Mouse (Mus musculus) CH12.LX (cell line): ENCODE results near the gene Irf6. TPM values are rescaled to one million over a fixed set of nuclear protein-coding genes. Genes with fewer than 3 reads are reported as not detected.

ENCODE experiments used
- DNase-seq: peaks from one replicate; pipeline ENCODE4 v3.0.0-alpha.2; 2013; ENCODE audit errors: extremely low read depth
- H3K27ac ChIP-seq: 2 replicates; pipeline ENCODE4 v1.5.1; 2012; ENCODE audit warnings: low read depth, mild to moderate bottlenecking, control low read depth, moderate library complexity; ENCODE audit not compliant: insufficient read depth
- H3K27me3 ChIP-seq: replicated peaks from 2 replicates; pipeline ENCODE3; 2012; ENCODE audit warnings: inconsistent platforms
- H3K36me3 ChIP-seq, 2 experiments: replicated peaks in 1 of 2; 2 replicates each; pipeline versions ENCODE3 to v1.6.1; 2012; ENCODE audit warnings: inconsistent platforms in 1 of 2, low read length in 1 of 2, mild to moderate bottlenecking in 1 of 2, mixed read lengths in 1 of 2, moderate library complexity in 1 of 2; ENCODE audit not compliant: control insufficient read depth in 1 of 2, insufficient read depth in 1 of 2
- H3K4me1 ChIP-seq, 2 experiments: 2 replicates each; pipeline ENCODE4 v1.6.1; 2012; ENCODE audit warnings: inconsistent platforms in 1 of 2, moderate library complexity in 1 of 2; ENCODE audit not compliant: insufficient read depth in 2 of 2, control insufficient read depth in 1 of 2
- H3K4me2 ChIP-seq: 2 replicates; pipeline ENCODE4 v1.6.1; 2012; ENCODE audit warnings: low read depth, mild to moderate bottlenecking, control low read depth; ENCODE audit not compliant: poor library complexity, insufficient read depth, severe bottlenecking
- H3K4me3 ChIP-seq, 3 experiments: fragments of 150-350 bp in 1 of 3; sonication (generic) in 1 of 3; replicated peaks in 1 of 3; 2 replicates each; pipeline versions ENCODE3 to v1.5.1; 2011 to 2012; ENCODE audit warnings: low read depth in 2 of 3, low read length in 2 of 3, mild to moderate bottlenecking in 2 of 3, moderate library complexity in 2 of 3, control low read depth in 1 of 3, improper control_type of control experiment in 1 of 3, inconsistent platforms in 1 of 3, mixed read lengths in 1 of 3; ENCODE audit not compliant: poor library complexity in 1 of 3
- H3K79me2 ChIP-seq: replicated peaks from 2 replicates; pipeline ENCODE4 v1.6.1; 2012; ENCODE audit warnings: mild to moderate bottlenecking, moderate library complexity; ENCODE audit not compliant: control insufficient read depth, poor library complexity, insufficient read depth, severe bottlenecking; ENCODE audit errors: extremely low read depth
- H3K9ac ChIP-seq: 2 replicates; pipeline ENCODE4 v1.6.1; 2012; ENCODE audit warnings: low read depth, mild to moderate bottlenecking, control low read depth, moderate library complexity; ENCODE audit not compliant: insufficient read depth
- H3K9me3 ChIP-seq: replicated peaks from 2 replicates; pipeline ENCODE3; 2012; ENCODE audit warnings: low read length, inconsistent platforms, mixed read lengths
- CHD2 ChIP-seq: IDR thresholded peaks from 2 replicates; pipeline ENCODE4 v1.6.1; 2011; ENCODE audit warnings: low read length, improper control_type of control experiment
- CTCF ChIP-seq, 2 experiments: IDR thresholded peaks in 1 of 2; conservative IDR thresholded peaks in 1 of 2; 2 replicates each; pipeline ENCODE4 v1.5.1; 2011 to 2012; ENCODE audit warnings: low read depth in 2 of 2, low read length in 2 of 2, improper control_type of control experiment in 1 of 2, inconsistent platforms in 1 of 2, mild to moderate bottlenecking in 1 of 2, moderate library complexity in 1 of 2
- E2F4 ChIP-seq: IDR thresholded peaks from 2 replicates; pipeline ENCODE4 v1.6.1; 2011; ENCODE audit warnings: low read depth, low read length, improper control_type of control experiment; ENCODE audit not compliant: insufficient replicate concordance
- ELF1 ChIP-seq: IDR thresholded peaks from 2 replicates; pipeline ENCODE4 v1.6.1; 2014; ENCODE audit warnings: low read depth, mild to moderate bottlenecking, inconsistent platforms, low read length, improper control_type of control experiment
- EP300 ChIP-seq: IDR thresholded peaks from 2 replicates; pipeline ENCODE4 v1.6.1; 2011; ENCODE audit warnings: low read length, improper control_type of control experiment
- HCFC1 ChIP-seq: IDR thresholded peaks from 2 replicates; pipeline ENCODE4 v1.6.1; 2012; ENCODE audit warnings: low read depth, mild to moderate bottlenecking, inconsistent platforms, low read length, improper control_type of control experiment
- IRF4 ChIP-seq: IDR thresholded peaks from 2 replicates; pipeline ENCODE4 v1.6.1; 2014; ENCODE audit warnings: low read depth, mild to moderate bottlenecking, inconsistent platforms, low read length, improper control_type of control experiment
- KAT2A ChIP-seq: IDR thresholded peaks from 2 replicates; pipeline ENCODE4 v1.6.1; 2012; ENCODE audit warnings: low read length, improper control_type of control experiment, inconsistent platforms; ENCODE audit not compliant: insufficient replicate concordance
- MAX ChIP-seq: IDR thresholded peaks from 2 replicates; pipeline ENCODE4 v1.6.1; 2011; ENCODE audit warnings: low read length, improper control_type of control experiment
- MXI1 ChIP-seq: IDR thresholded peaks from 2 replicates; pipeline ENCODE4 v1.6.1; 2011; ENCODE audit warnings: mild to moderate bottlenecking, low read depth, low read length, improper control_type of control experiment
- MYC ChIP-seq: IDR thresholded peaks from 2 replicates; pipeline ENCODE4 v1.6.1; 2011; ENCODE audit warnings: low read depth, mild to moderate bottlenecking, improper control_type of control experiment, low read length
- NELFE ChIP-seq: IDR thresholded peaks from 2 replicates; pipeline ENCODE4 v1.6.1; 2011; ENCODE audit warnings: low read depth, low read length, improper control_type of control experiment
- POLR2A ChIP-seq: IDR thresholded peaks from 2 replicates; pipeline ENCODE4 v1.6.1; 2011; ENCODE audit warnings: low read depth, mild to moderate bottlenecking, improper control_type of control experiment, low read length
- TBP ChIP-seq: conservative IDR thresholded peaks from 2 replicates; pipeline ENCODE4 v1.6.1; 2011; ENCODE audit warnings: low read depth, low read length, improper control_type of control experiment
- TCF12 ChIP-seq: IDR thresholded peaks from 2 replicates; pipeline ENCODE4 v1.6.1; 2014; ENCODE audit warnings: low read depth, mild to moderate bottlenecking, inconsistent platforms, low read length, improper control_type of control experiment
- UBTF ChIP-seq: IDR thresholded peaks from 2 replicates; pipeline ENCODE4 v1.6.1; 2012; ENCODE audit warnings: low read depth, mild to moderate bottlenecking, inconsistent platforms, low read length, improper control_type of control experiment, moderate library complexity
- USF1 ChIP-seq: IDR thresholded peaks from 2 replicates; pipeline ENCODE4 v1.6.1; 2014; ENCODE audit warnings: low read depth, mild to moderate bottlenecking, inconsistent platforms, low read length, improper control_type of control experiment
- ZNF384 ChIP-seq: IDR thresholded peaks from 2 replicates; pipeline ENCODE4 v1.6.1; 2012; ENCODE audit warnings: low read depth, low read length, improper control_type of control experiment, inconsistent platforms
- dilution Hi-C: fragments of 300-500 bp; cut with MboI; formaldehyde crosslinking; loops from 2 replicates; pipeline ENCODE4 v1.14.3; 2020; ENCODE audit warnings: low sequenced_read_pairs; ENCODE audit not compliant: extremely low pct_unique_long_range_greater_than_20kb, extremely low pct_ligation_motif_present
- in situ Hi-C: fragments of 300-500 bp; cut with MboI; formaldehyde crosslinking; loops from 3 replicates; pipeline ENCODE4 v1.14.3; 2019; ENCODE audit warnings: low sequenced_read_pairs, low pct_ligation_motif_present, low pct_unique_long_range_greater_than_20kb, mixed read lengths
- polyA plus RNA-seq: library from polyadenylated mRNA; unstranded; fragments of >175 nt; gene quantifications from 2 replicates; pipeline ENCODE4 v1.2.1, GENCODE M21; 2012; ENCODE audit warnings: low read depth; ENCODE audit not compliant: insufficient read length
- total RNA-seq, 2 experiments: library from RNA; depleted of rRNA; stranded (reverse); fragments of 300-350 nt in 1 of 2; fragments of >200 nt in 1 of 2; gene quantifications; 2 replicates each; pipeline ENCODE4 v1.2.3; 2012 to 2014

Gene Irf6
- total and polyA plus RNA-seq, 3 experiments = 0.31 to 13.0 (median 0.43) TPM

- in situ Hi-C loops = no loop called here
- no peaks in the 10 kb centered on the region for H3K9me3 ChIP-seq
- peak overlapping the region; percentile 64; the same call in 1 of the 2 replicates for H3K4me2 ChIP-seq
- no peaks in the 10 kb centered on the region for H3K36me3 ChIP-seq
- H3K4me1 ChIP-seq = peaks cover 17 to 33% of the 10 kb centered on the region in 2 experiments
- H3K4me3 ChIP-seq = no peak overlapping the region
- dilution Hi-C loops = no loop called here
- peaks cover 2% of the 10 kb centered on the region for H3K27me3 ChIP-seq
- no peaks in the 10 kb centered on the region for H3K79me2 ChIP-seq
- H3K27ac ChIP-seq = no peak overlapping the region
- peak overlapping the region; percentile 68 for H3K9ac ChIP-seq
- DNase-seq = no peak
- TF ChIP-seq EP300 = no peak
- TF ChIP-seq KAT2A = no peak
- no peak for TF ChIP-seq ZNF384
- TF ChIP-seq NELFE = no peak
- no peak for TF ChIP-seq MAX
- no peak for TF ChIP-seq USF1
- TF ChIP-seq E2F4 = no peak
Measured at GRCm38 (mm10) chr1:193159613-193160012, 6.7 kb downstream of the Irf6 start.

- Histone ChIP-seq H3K4me2 (peak overlapping the region; percentile 64), H3K4me3 (peak overlapping the region; percentile 10 to 23 (median 21)), H3K27me3 (no peaks in the 10 kb centered on the region), H3K27ac (peak overlapping the region; percentile 8; the same call in 1 of the 2 replicates), H3K4me1 (peaks cover 14 to 26% of the 10 kb centered on the region in 2 experiments), H3K36me3 (no peaks in the 10 kb centered on the region), H3K9me3 (no peaks in the 10 kb centered on the region), H3K9ac (peak overlapping the region; percentile 68), H3K79me2 (no peaks in the 10 kb centered on the region)
- TF ChIP-seq POLR2A = peak; percentile 69
- no peak for TF ChIP-seq MXI1
- TF ChIP-seq TCF12 = 0 out of 2 replicates have a peak, but pooled peaks have one; percentile 17
- no peak for TF ChIP-seq CTCF (conservative IDR thresholded peaks at IDR 0.05 in 1 of 2, IDR thresholded peaks at IDR 0.05 in 1 of 2; ENCODE audit: low read depth in 2 of 2, low read length in 2 of 2)
- TF ChIP-seq NELFE = 0 out of 2 replicates have a peak, but pooled peaks have one; percentile 39
- no peak for TF ChIP-seq IRF4
- TF ChIP-seq CHD2 = peak; percentile 82; the same call in 1 of the 2 replicates
- TF ChIP-seq UBTF = no peak
- TF ChIP-seq MYC = no peak
- TF ChIP-seq ELF1 = peak; percentile 79
- 0 out of 2 replicates have a peak, but pooled peaks have one; percentile 36 for TF ChIP-seq TBP
- TF ChIP-seq HCFC1 = 0 out of 2 replicates have a peak, but pooled peaks have one; percentile 38
- peak; percentile 90 for DNase-seq
- in situ Hi-C loops = no loop called here
- dilution Hi-C loops = no loop called here
Measured at GRCm38 (mm10) chr1:193160317-193161032, 7.6 kb downstream of the Irf6 start.
